Mouse (Mus musculus): Measurements from ENCODE around the gene Drd1.
A peak's percentile ranks its signal among the peaks of the same experiment; 100 is the strongest.

The Drd1 gene

GRCm38 (mm10) chr13:54055448-54055861, at the start of gene Drd1:
Gene Drd1, minus strand, starts transcription at chr13:54055705.
- DNase-seq (ENCODE audit: low spot score in 2 of 2) = peak; percentile 49 to 79

- DNase-seq (ENCODE audit: low spot score in 2 of 2) = no peak
Measured at GRCm38 (mm10) chr13:54103866-54104265, 48.4 kb upstream of the Drd1 start.

GRCm38 (mm10) chr13:54103271-54103670, 47.8 kb upstream of the Drd1 start:
- no peak for DNase-seq (ENCODE audit: low spot score in 2 of 2)

GRCm38 (mm10) chr13:54102061-54102460, 46.6 kb upstream of the Drd1 start:
- DNase-seq (ENCODE audit: low spot score in 2 of 2) = no peak

- no peak for DNase-seq (ENCODE audit: low spot score in 2 of 2)
Measured at GRCm38 (mm10) chr13:54101031-54101820, 45.7 kb upstream of the Drd1 start.

GRCm38 (mm10) chr13:54097797-54098196, 42.3 kb upstream of the Drd1 start:
- DNase-seq (ENCODE audit: low spot score in 2 of 2) = no peak

- no peak for DNase-seq (ENCODE audit: low spot score in 2 of 2)
Measured at GRCm38 (mm10) chr13:54097227-54097626, 41.7 kb upstream of the Drd1 start.

GRCm38 (mm10) chr13:54095721-54096120, 40.2 kb upstream of the Drd1 start:
- DNase-seq (ENCODE audit: low spot score in 2 of 2) = no peak

GRCm38 (mm10) chr13:54094963-54095362, 39.5 kb upstream of the Drd1 start:
- DNase-seq (ENCODE audit: low spot score in 2 of 2) = no peak

- no peak for DNase-seq (ENCODE audit: low spot score in 2 of 2)
Measured at GRCm38 (mm10) chr13:54094349-54094748, 38.8 kb upstream of the Drd1 start.

GRCm38 (mm10) chr13:54091719-54092118, 36.2 kb upstream of the Drd1 start:
- no peak for DNase-seq (ENCODE audit: low spot score in 2 of 2)

GRCm38 (mm10) chr13:54085266-54085665, 29.8 kb upstream of the Drd1 start:
- DNase-seq (ENCODE audit: low spot score in 2 of 2) = no peak

GRCm38 (mm10) chr13:54084826-54085225, 29.3 kb upstream of the Drd1 start:
- no peak for DNase-seq (ENCODE audit: low spot score in 2 of 2)

GRCm38 (mm10) chr13:54084178-54084577, 28.7 kb upstream of the Drd1 start:
- no peak for DNase-seq (ENCODE audit: low spot score in 2 of 2)

- DNase-seq (ENCODE audit: low spot score in 2 of 2) = no peak
Measured at GRCm38 (mm10) chr13:54082946-54083345, 27.4 kb upstream of the Drd1 start.

- DNase-seq (ENCODE audit: low spot score in 2 of 2) = no peak
Measured at GRCm38 (mm10) chr13:54080785-54081184, 25.3 kb upstream of the Drd1 start.

GRCm38 (mm10) chr13:54079782-54080759, 24.6 kb upstream of the Drd1 start:
- DNase-seq (ENCODE audit: low spot score in 2 of 2) = no peak

GRCm38 (mm10) chr13:54077470-54078174, 22.1 kb upstream of the Drd1 start:
- no peak for DNase-seq (ENCODE audit: low spot score in 2 of 2)

GRCm38 (mm10) chr13:54076762-54077460, 21.4 kb upstream of the Drd1 start:
- no peak for DNase-seq (ENCODE audit: low spot score in 2 of 2)

GRCm38 (mm10) chr13:54076051-54076450, 20.5 kb upstream of the Drd1 start:
- no peak for DNase-seq (ENCODE audit: low spot score in 2 of 2)

- DNase-seq (ENCODE audit: low spot score in 2 of 2) = no peak
Measured at GRCm38 (mm10) chr13:54075416-54075815, 19.9 kb upstream of the Drd1 start.

Measured in spleen, postnatal 4 days (tissue).